Mouse (Mus musculus): ENCODE measurements around the gene Ankrd11. TPM values are rescaled to one million over a fixed set of nuclear protein-coding genes. Genes with fewer than 3 reads are reported as not detected.
A peak's percentile ranks its signal among the peaks of the same experiment; 100 is the strongest.

Ankrd11 gene
- polyA plus RNA-seq, 1 experiment = 99.7 TPM

- Histone ChIP-seq H3K27ac (ENCODE audit: insufficient read depth, low read length) (no peak overlapping the region), H3K4me1 (ENCODE audit: control insufficient read depth, insufficient read depth, low read length) (peaks cover 28% of the 10 kb centered on the region)
Measured at GRCm38 (mm10) chr8:122925939-122926722, 115.9 kb downstream of the Ankrd11 start.

GRCm38 (mm10) chr8:122924091-122924490, 118.0 kb downstream of the Ankrd11 start:
- Histone ChIP-seq H3K27ac (ENCODE audit: insufficient read depth, low read length) (no peak overlapping the region), H3K4me1 (ENCODE audit: control insufficient read depth, insufficient read depth, low read length) (peaks cover 22% of the 10 kb centered on the region), H3K4me3 (ENCODE audit: insufficient read depth, low read length) (no peak overlapping the region)
- no peak for TF ChIP-seq POLR2A (IDR thresholded peaks at IDR 0.05; ENCODE audit: extremely low read depth, insufficient read depth, low read length)
- TF ChIP-seq CTCF (IDR thresholded peaks at IDR 0.05; ENCODE audit: extremely low read depth, insufficient read depth, low read length) = no peak

More at GRCm38 (mm10) chr8:122925939-122926722, 115.9 kb downstream of the Ankrd11 start:
- TF ChIP-seq CTCF (IDR thresholded peaks at IDR 0.05; ENCODE audit: extremely low read depth, insufficient read depth, low read length) (no peak), POLR2A (IDR thresholded peaks at IDR 0.05; ENCODE audit: extremely low read depth, insufficient read depth, low read length) (no peak)
- no peak overlapping the region for H3K4me3 ChIP-seq (ENCODE audit: insufficient read depth, low read length)

- H3K4me1 ChIP-seq (ENCODE audit: control insufficient read depth, insufficient read depth, low read length) = peaks cover 22% of the 10 kb centered on the region
- TF ChIP-seq CTCF (IDR thresholded peaks at IDR 0.05; ENCODE audit: extremely low read depth, insufficient read depth, low read length) = no peak
- no peak for TF ChIP-seq POLR2A (IDR thresholded peaks at IDR 0.05; ENCODE audit: extremely low read depth, insufficient read depth, low read length)
- no peak overlapping the region for H3K4me3 ChIP-seq (ENCODE audit: insufficient read depth, low read length)
- H3K27ac ChIP-seq (ENCODE audit: insufficient read depth, low read length) = no peak overlapping the region
Measured at GRCm38 (mm10) chr8:122923431-122924090, 118.5 kb downstream of the Ankrd11 start.

GRCm38 (mm10) chr8:122922945-122923344, 119.1 kb downstream of the Ankrd11 start:
- Histone ChIP-seq H3K4me3 (ENCODE audit: insufficient read depth, low read length) (no peak overlapping the region), H3K27ac (ENCODE audit: insufficient read depth, low read length) (no peak overlapping the region), H3K4me1 (ENCODE audit: control insufficient read depth, insufficient read depth, low read length) (peaks cover 24% of the 10 kb centered on the region)
- TF ChIP-seq CTCF (IDR thresholded peaks at IDR 0.05; ENCODE audit: extremely low read depth, insufficient read depth, low read length) = no peak
- no peak for TF ChIP-seq POLR2A (IDR thresholded peaks at IDR 0.05; ENCODE audit: extremely low read depth, insufficient read depth, low read length)

GRCm38 (mm10) chr8:122920890-122921289, 121.2 kb downstream of the Ankrd11 start:
- Histone ChIP-seq H3K4me1 (ENCODE audit: control insufficient read depth, insufficient read depth, low read length) (peaks cover 26% of the 10 kb centered on the region), H3K27ac (ENCODE audit: insufficient read depth, low read length) (no peak overlapping the region), H3K4me3 (ENCODE audit: insufficient read depth, low read length) (no peak overlapping the region)
- no peak for TF ChIP-seq CTCF (IDR thresholded peaks at IDR 0.05; ENCODE audit: extremely low read depth, insufficient read depth, low read length)
- TF ChIP-seq POLR2A (IDR thresholded peaks at IDR 0.05; ENCODE audit: extremely low read depth, insufficient read depth, low read length) = no peak

- Histone ChIP-seq H3K4me1 (ENCODE audit: control insufficient read depth, insufficient read depth, low read length) (peaks cover 24% of the 10 kb centered on the region), H3K27ac (ENCODE audit: insufficient read depth, low read length) (peak overlapping the region; percentile 0; the same call in 1 of the 2 replicates), H3K4me3 (ENCODE audit: insufficient read depth, low read length) (no peak overlapping the region)
- TF ChIP-seq CTCF (IDR thresholded peaks at IDR 0.05; ENCODE audit: extremely low read depth, insufficient read depth, low read length) (no peak), POLR2A (IDR thresholded peaks at IDR 0.05; ENCODE audit: extremely low read depth, insufficient read depth, low read length) (no peak)
Measured at GRCm38 (mm10) chr8:122918438-122919107, 123.5 kb downstream of the Ankrd11 start.

- no peak for TF ChIP-seq POLR2A (IDR thresholded peaks at IDR 0.05; ENCODE audit: extremely low read depth, insufficient read depth, low read length)
- no peak for TF ChIP-seq CTCF (IDR thresholded peaks at IDR 0.05; ENCODE audit: extremely low read depth, insufficient read depth, low read length)
- 0 out of 2 replicates have a peak overlapping the region, but pooled peaks have one; percentile 0 for H3K27ac ChIP-seq (ENCODE audit: insufficient read depth, low read length)
- H3K4me1 ChIP-seq (ENCODE audit: control insufficient read depth, insufficient read depth, low read length) = peaks cover 23% of the 10 kb centered on the region
- H3K4me3 ChIP-seq (ENCODE audit: insufficient read depth, low read length) = no peak overlapping the region
Measured at GRCm38 (mm10) chr8:122917531-122918392, 124.3 kb downstream of the Ankrd11 start.

GRCm38 (mm10) chr8:122916766-122917165, 125.3 kb downstream of the Ankrd11 start:
- H3K4me1 ChIP-seq (ENCODE audit: control insufficient read depth, insufficient read depth, low read length) = peaks cover 19% of the 10 kb centered on the region
- H3K4me3 ChIP-seq (ENCODE audit: insufficient read depth, low read length) = no peak overlapping the region
- TF ChIP-seq CTCF (IDR thresholded peaks at IDR 0.05; ENCODE audit: extremely low read depth, insufficient read depth, low read length) (no peak), POLR2A (IDR thresholded peaks at IDR 0.05; ENCODE audit: extremely low read depth, insufficient read depth, low read length) (no peak)
- H3K27ac ChIP-seq (ENCODE audit: insufficient read depth, low read length) = no peak overlapping the region

GRCm38 (mm10) chr8:122912871-122913270, 129.2 kb downstream of the Ankrd11 start:
- no peak overlapping the region for H3K4me3 ChIP-seq (ENCODE audit: insufficient read depth, low read length)
- H3K4me1 ChIP-seq (ENCODE audit: control insufficient read depth, insufficient read depth, low read length) = peaks cover 9% of the 10 kb centered on the region
- no peak overlapping the region for H3K27ac ChIP-seq (ENCODE audit: insufficient read depth, low read length)
- TF ChIP-seq POLR2A (IDR thresholded peaks at IDR 0.05; ENCODE audit: extremely low read depth, insufficient read depth, low read length) (no peak), CTCF (IDR thresholded peaks at IDR 0.05; ENCODE audit: extremely low read depth, insufficient read depth, low read length) (no peak)

All from cortical plate, adult 2 months (tissue).